Mouse (Mus musculus): ENCODE measurements at regions not wholly inside any gene's neighbourhood (a gene's known extent, or its start where the extent isn't known, plus 50 kb on each side); places are given as distances from the start of the nearest gene placed in this dataset.

GRCm38 (mm10) chr3:142965604-142966003 lies 83.8 kb upstream of the Pkn2 start:
- Histone ChIP-seq H3K9me3 (ENCODE audit: control insufficient read depth, low read length) (no peaks in the 10 kb centered on the region), H3K27me3 (ENCODE audit: control insufficient read depth, insufficient read depth, low read length) (no peaks in the 10 kb centered on the region), H3K4me2 (ENCODE audit: low read depth, low read length) (no peak overlapping the region), H3K4me3 (ENCODE audit: low read depth, low read length) (no peak overlapping the region), H3K9ac (replicated peaks; ENCODE audit: low read depth, low read length) (no peak overlapping the region), H3K36me3 (ENCODE audit: control insufficient read depth, insufficient read depth, low read length) (no peaks in the 10 kb centered on the region), H3K4me1 (ENCODE audit: control insufficient read depth, insufficient read depth, low read length) (no peaks in the 10 kb centered on the region), H3K27ac (ENCODE audit: low read depth, low read length) (no peak overlapping the region)
- ATAC-seq (ENCODE audit: low read depth), result no peak
- 21% methylated on average over 4 of the region's 4 CpGs for WGBS

GRCm38 (mm10) chr3:142963818-142964372 lies 82.1 kb upstream of the Pkn2 start:
- 93% methylated on average over 4 of the region's 4 CpGs for WGBS
- Histone ChIP-seq H3K27me3 (ENCODE audit: control insufficient read depth, insufficient read depth, low read length) (no peaks in the 10 kb centered on the region), H3K27ac (ENCODE audit: low read depth, low read length) (no peak overlapping the region), H3K4me2 (ENCODE audit: low read depth, low read length) (no peak overlapping the region), H3K4me1 (ENCODE audit: control insufficient read depth, insufficient read depth, low read length) (no peaks in the 10 kb centered on the region), H3K4me3 (ENCODE audit: low read depth, low read length) (no peak overlapping the region), H3K36me3 (ENCODE audit: control insufficient read depth, insufficient read depth, low read length) (no peaks in the 10 kb centered on the region), H3K9me3 (ENCODE audit: control insufficient read depth, low read length) (no peaks in the 10 kb centered on the region), H3K9ac (replicated peaks; ENCODE audit: low read depth, low read length) (no peak overlapping the region)
- no peak for ATAC-seq (ENCODE audit: low read depth)

GRCm38 (mm10) chr3:142957768-142958167 lies 76.0 kb upstream of the Pkn2 start:
- no peaks in the 10 kb centered on the region for H3K4me1 ChIP-seq (ENCODE audit: control insufficient read depth, insufficient read depth, low read length)
- no peak overlapping the region for H3K4me3 ChIP-seq (ENCODE audit: low read depth, low read length)
- WGBS, result 77% methylated on average over 8 of the region's 8 CpGs
- no peaks in the 10 kb centered on the region for H3K27me3 ChIP-seq (ENCODE audit: control insufficient read depth, insufficient read depth, low read length)
- H3K27ac ChIP-seq (ENCODE audit: low read depth, low read length), result no peak overlapping the region
- no peaks in the 10 kb centered on the region for H3K36me3 ChIP-seq (ENCODE audit: control insufficient read depth, insufficient read depth, low read length)
- ATAC-seq (ENCODE audit: low read depth), result no peak
- no peaks in the 10 kb centered on the region for H3K9me3 ChIP-seq (ENCODE audit: control insufficient read depth, low read length)
- no peak overlapping the region for H3K9ac ChIP-seq (replicated peaks; ENCODE audit: low read depth, low read length)
- no peak overlapping the region for H3K4me2 ChIP-seq (ENCODE audit: low read depth, low read length)

- H3K27me3 ChIP-seq (ENCODE audit: control insufficient read depth, insufficient read depth, low read length), result no peaks in the 10 kb centered on the region
- H3K4me3 ChIP-seq (ENCODE audit: low read depth, low read length), result no peak overlapping the region
- no peaks in the 10 kb centered on the region for H3K4me1 ChIP-seq (ENCODE audit: control insufficient read depth, insufficient read depth, low read length)
- H3K36me3 ChIP-seq (ENCODE audit: control insufficient read depth, insufficient read depth, low read length), result no peaks in the 10 kb centered on the region
- no peak overlapping the region for H3K4me2 ChIP-seq (ENCODE audit: low read depth, low read length)
- WGBS, result 33% methylated on average over 7 of the region's 7 CpGs
- no peaks in the 10 kb centered on the region for H3K9me3 ChIP-seq (ENCODE audit: control insufficient read depth, low read length)
- no peak overlapping the region for H3K9ac ChIP-seq (replicated peaks; ENCODE audit: low read depth, low read length)
- no peak overlapping the region for H3K27ac ChIP-seq (ENCODE audit: low read depth, low read length)
- no peak for ATAC-seq (ENCODE audit: low read depth)
Measured at GRCm38 (mm10) chr3:142948771-142949170, 67.0 kb upstream of the Pkn2 start.

GRCm38 (mm10) chr3:142941319-142942024 lies 59.7 kb upstream of the Pkn2 start:
- 58% methylated on average over 6 of the region's 6 CpGs for WGBS
- no peak overlapping the region for H3K27ac ChIP-seq (ENCODE audit: low read depth, low read length)
- H3K4me3 ChIP-seq (ENCODE audit: low read depth, low read length), result no peak overlapping the region
- H3K9ac ChIP-seq (replicated peaks; ENCODE audit: low read depth, low read length), result no peak overlapping the region
- H3K9me3 ChIP-seq (ENCODE audit: control insufficient read depth, low read length), result no peaks in the 10 kb centered on the region
- H3K4me1 ChIP-seq (ENCODE audit: control insufficient read depth, insufficient read depth, low read length), result no peaks in the 10 kb centered on the region
- no peaks in the 10 kb centered on the region for H3K27me3 ChIP-seq (ENCODE audit: control insufficient read depth, insufficient read depth, low read length)
- no peak overlapping the region for H3K4me2 ChIP-seq (ENCODE audit: low read depth, low read length)
- H3K36me3 ChIP-seq (ENCODE audit: control insufficient read depth, insufficient read depth, low read length), result no peaks in the 10 kb centered on the region
- no peak for ATAC-seq (ENCODE audit: low read depth)

GRCm38 (mm10) chr3:142940874-142941273 lies 59.1 kb upstream of the Pkn2 start:
- H3K36me3 ChIP-seq (ENCODE audit: control insufficient read depth, insufficient read depth, low read length), result no peaks in the 10 kb centered on the region
- H3K4me1 ChIP-seq (ENCODE audit: control insufficient read depth, insufficient read depth, low read length), result no peaks in the 10 kb centered on the region
- no peaks in the 10 kb centered on the region for H3K27me3 ChIP-seq (ENCODE audit: control insufficient read depth, insufficient read depth, low read length)
- H3K9ac ChIP-seq (replicated peaks; ENCODE audit: low read depth, low read length), result no peak overlapping the region
- no peak overlapping the region for H3K27ac ChIP-seq (ENCODE audit: low read depth, low read length)
- no peak overlapping the region for H3K4me2 ChIP-seq (ENCODE audit: low read depth, low read length)
- no peak overlapping the region for H3K4me3 ChIP-seq (ENCODE audit: low read depth, low read length)
- H3K9me3 ChIP-seq (ENCODE audit: control insufficient read depth, low read length), result no peaks in the 10 kb centered on the region
- WGBS, result 83% methylated on average over 5 of the region's 5 CpGs
- no peak for ATAC-seq (ENCODE audit: low read depth)

- no peak overlapping the region for H3K4me2 ChIP-seq (ENCODE audit: low read depth, low read length)
- H3K4me3 ChIP-seq (ENCODE audit: low read depth, low read length), result no peak overlapping the region
- no peaks in the 10 kb centered on the region for H3K36me3 ChIP-seq (ENCODE audit: control insufficient read depth, insufficient read depth, low read length)
- no peak for ATAC-seq (ENCODE audit: low read depth)
- no peaks in the 10 kb centered on the region for H3K4me1 ChIP-seq (ENCODE audit: control insufficient read depth, insufficient read depth, low read length)
- WGBS, result 63% methylated on average over 1 of the region's 1 CpGs
- no peaks in the 10 kb centered on the region for H3K27me3 ChIP-seq (ENCODE audit: control insufficient read depth, insufficient read depth, low read length)
- H3K27ac ChIP-seq (ENCODE audit: low read depth, low read length), result no peak overlapping the region
- H3K9me3 ChIP-seq (ENCODE audit: control insufficient read depth, low read length), result no peaks in the 10 kb centered on the region
- no peak overlapping the region for H3K9ac ChIP-seq (replicated peaks; ENCODE audit: low read depth, low read length)
Measured at GRCm38 (mm10) chr3:142939773-142940172, 58.0 kb upstream of the Pkn2 start.

- Histone ChIP-seq H3K9ac (replicated peaks; ENCODE audit: low read depth, low read length) (no peak overlapping the region), H3K9me3 (ENCODE audit: control insufficient read depth, low read length) (no peaks in the 10 kb centered on the region), H3K36me3 (ENCODE audit: control insufficient read depth, insufficient read depth, low read length) (no peaks in the 10 kb centered on the region), H3K27ac (ENCODE audit: low read depth, low read length) (no peak overlapping the region), H3K27me3 (ENCODE audit: control insufficient read depth, insufficient read depth, low read length) (no peaks in the 10 kb centered on the region), H3K4me2 (ENCODE audit: low read depth, low read length) (no peak overlapping the region), H3K4me1 (ENCODE audit: control insufficient read depth, insufficient read depth, low read length) (no peaks in the 10 kb centered on the region), H3K4me3 (ENCODE audit: low read depth, low read length) (no peak overlapping the region)
- ATAC-seq (ENCODE audit: low read depth), result no peak
- WGBS, result 76% methylated on average over 5 of the region's 5 CpGs
Measured at GRCm38 (mm10) chr3:142935949-142936348, 54.1 kb upstream of the Pkn2 start.

GRCm38 (mm10) chr3:142934326-142934725 lies 52.5 kb upstream of the Pkn2 start:
- Histone ChIP-seq H3K9ac (replicated peaks; ENCODE audit: low read depth, low read length) (no peak overlapping the region), H3K9me3 (ENCODE audit: control insufficient read depth, low read length) (no peaks in the 10 kb centered on the region), H3K4me3 (ENCODE audit: low read depth, low read length) (no peak overlapping the region), H3K27ac (ENCODE audit: low read depth, low read length) (no peak overlapping the region), H3K4me1 (ENCODE audit: control insufficient read depth, insufficient read depth, low read length) (no peaks in the 10 kb centered on the region), H3K4me2 (ENCODE audit: low read depth, low read length) (no peak overlapping the region), H3K36me3 (ENCODE audit: control insufficient read depth, insufficient read depth, low read length) (no peaks in the 10 kb centered on the region), H3K27me3 (ENCODE audit: control insufficient read depth, insufficient read depth, low read length) (no peaks in the 10 kb centered on the region)
- no peak; the same call in 1 of the 2 replicates for ATAC-seq (ENCODE audit: low read depth)
- WGBS, result 77% methylated on average over 5 of the region's 5 CpGs

Data from neural tube, embryonic 14.5 days (tissue).